Mouse (Mus musculus): ENCODE results near the gene Ace.

GRCm38 (mm10) chr11:106020051-106020763 lies 52.5 kb downstream of the Ace start:
- TF ChIP-seq EP300 (IDR thresholded peaks at IDR 0.05; ENCODE audit: low read depth) (no peak), CTCF (IDR thresholded peaks at IDR 0.05; ENCODE audit: low read depth) (no peak)

Measured in heart, postnatal 0 days (tissue).